Mouse (Mus musculus) liver, embryonic 14.5 days (tissue): ENCODE data around the gene Copb2.

ENCODE experiments used
- CTCF ChIP-seq: IDR thresholded peaks from 2 replicates; pipeline ENCODE4 v1.5.1; 2016; ENCODE audit warnings: antibody characterized with exemption, low read depth, control low read depth
- EP300 ChIP-seq: IDR thresholded peaks from 2 replicates; pipeline ENCODE4 v1.6.1; 2016; ENCODE audit warnings: antibody characterized with exemption, low read depth

- no peak for TF ChIP-seq CTCF
- TF ChIP-seq EP300: no peak
These were observed 33.7 kb upstream of the Copb2 start for GRCm38 (mm10) chr9:98529776-98530175.
